Mouse (Mus musculus): Measurements from ENCODE around the gene Cpeb1. TPM values are rescaled to one million over a fixed set of nuclear protein-coding genes. Genes with fewer than 3 reads are reported as not detected.
"Not testable (repeated sequence)": the region's sequence is repeated elsewhere in the genome, so short reads cannot be mapped to it uniquely, and the experiment has no call there.

The Cpeb1 gene
- under 1 TPM in 1 of 2 experiments, not detected in 1; 0.15 TPM for polyA plus RNA-seq (2017; shearing (Covaris generic))

DNA sequence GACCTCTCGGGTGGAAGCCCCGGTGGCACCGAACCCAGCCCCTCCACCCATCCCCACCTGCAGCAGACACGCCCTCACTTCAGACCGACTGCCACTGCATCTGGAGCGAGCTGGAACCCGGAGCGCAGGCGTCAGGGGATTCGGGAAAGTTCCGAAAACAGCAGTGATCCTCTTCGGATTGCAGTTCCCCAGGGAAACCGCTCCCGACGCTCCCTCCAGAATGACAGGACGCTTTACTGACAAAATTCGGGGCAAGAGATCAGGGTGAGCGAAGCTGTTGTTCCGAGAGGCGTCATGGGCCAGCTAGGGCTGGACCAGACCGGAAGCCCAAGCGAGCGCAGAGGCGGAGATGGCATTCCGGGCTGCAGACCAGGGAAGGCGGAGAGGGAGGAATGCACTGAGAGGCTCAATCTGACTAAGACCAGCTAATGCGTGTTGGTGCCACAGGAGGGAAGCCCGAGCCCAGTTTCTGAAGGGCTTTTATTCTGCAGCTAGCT, at the start of gene Cpeb1:
TSS of gene Cpeb1 (minus strand) at position 311 of the 497 bp plus-strand sequence.
- no peak for ATAC-seq

DNA sequence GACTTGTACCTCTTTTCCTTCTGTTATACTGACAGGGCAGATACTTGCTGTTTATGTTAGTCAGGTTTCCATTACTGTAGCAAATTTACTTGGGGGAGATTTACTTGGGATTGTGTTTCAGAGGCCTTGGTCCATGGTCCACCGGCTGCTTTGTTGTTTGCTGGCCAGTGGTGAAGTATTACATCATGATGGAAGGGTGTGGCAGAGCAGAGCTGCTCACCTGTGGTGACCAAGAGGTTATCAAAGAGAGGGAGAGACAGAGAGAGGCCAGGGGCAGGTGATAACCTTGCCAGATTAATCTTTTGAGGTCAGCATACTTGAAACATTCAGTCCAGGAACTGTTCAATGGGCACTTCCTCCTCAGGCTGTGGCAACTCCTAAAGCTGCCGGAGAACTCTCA, 45.8 kb upstream of the Cpeb1 start:
- no peak for ATAC-seq

DNA sequence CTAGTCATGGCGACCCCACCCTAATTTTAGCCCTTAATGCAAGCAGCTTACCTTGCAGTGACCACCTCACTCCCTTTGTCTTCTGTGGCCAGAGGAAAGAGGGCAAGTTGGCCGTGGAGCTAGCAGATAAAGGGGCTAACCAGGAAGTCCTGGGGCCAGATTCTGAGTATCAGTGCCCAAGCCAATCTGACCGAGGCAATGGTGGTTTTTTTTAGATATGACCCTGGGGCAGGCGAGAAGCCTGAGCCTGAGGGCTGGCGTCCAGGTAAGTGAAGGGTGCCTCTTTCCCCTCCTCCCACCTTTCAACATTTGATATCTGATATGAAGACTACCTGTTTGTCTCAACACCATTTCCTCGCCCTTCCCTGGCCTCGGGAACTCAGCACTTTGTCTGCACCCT, 42.9 kb upstream of the Cpeb1 start, which contains the start of gene BC048679:
TSS of gene BC048679 (minus strand) at position 101 of the 400 bp plus-strand sequence.
- ATAC-seq = no peak

- no peak for ATAC-seq
These were observed 41.9 kb upstream of the Cpeb1 start for GRCm38 (mm10) chr7:81497171-81497570.

- ATAC-seq = no peak
These were observed 38.2 kb upstream of the Cpeb1 start, which contains the start of gene Ap3b2 for GRCm38 (mm10) chr7:81493331-81494021. Gene Ap3b2, minus strand, starts transcription at chr7:81493925.

DNA sequence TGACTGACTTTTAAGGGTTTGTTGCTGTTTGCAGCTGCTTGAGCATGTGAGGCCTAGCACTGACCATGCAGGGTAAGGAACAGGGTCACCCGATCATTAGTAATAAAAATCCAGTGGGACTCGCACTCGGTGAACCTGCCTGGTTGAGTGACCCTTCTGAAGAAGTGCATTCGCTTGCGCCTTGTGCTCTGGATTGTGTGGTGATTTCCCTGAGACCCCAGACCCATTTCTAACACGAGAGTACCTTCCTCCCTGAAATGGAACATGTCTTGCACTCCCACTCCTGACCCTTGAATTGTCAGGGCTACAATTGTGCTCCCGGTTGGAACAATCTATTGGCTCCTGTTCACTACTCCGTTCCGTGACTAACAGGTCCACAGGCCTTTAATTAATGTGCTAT, 37.4 kb upstream of the Cpeb1 start:
- no peak for ATAC-seq

GRCm38 (mm10) chr7:81489649-81490048, 34.4 kb upstream of the Cpeb1 start:
- ATAC-seq = no peak

DNA sequence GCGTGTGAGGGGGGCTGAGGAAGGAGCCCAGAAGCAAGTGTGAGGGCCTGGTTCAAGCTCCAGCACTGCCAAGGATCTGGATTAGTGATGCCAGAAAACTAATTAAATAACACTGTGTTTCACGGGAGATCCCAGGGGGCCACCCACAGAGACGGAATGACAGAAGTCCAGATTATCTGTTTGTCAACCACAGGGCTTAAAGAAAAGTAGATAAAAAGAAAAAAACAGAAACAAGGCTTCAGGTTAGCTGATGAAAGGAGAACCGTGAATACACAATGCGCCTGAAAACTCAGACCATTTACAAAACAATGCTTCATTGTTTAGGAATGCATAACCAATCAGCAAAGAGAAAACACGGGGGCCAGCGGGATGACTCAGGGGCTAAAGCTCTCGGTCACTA, 25.5 kb upstream of the Cpeb1 start:
- no peak for ATAC-seq

DNA sequence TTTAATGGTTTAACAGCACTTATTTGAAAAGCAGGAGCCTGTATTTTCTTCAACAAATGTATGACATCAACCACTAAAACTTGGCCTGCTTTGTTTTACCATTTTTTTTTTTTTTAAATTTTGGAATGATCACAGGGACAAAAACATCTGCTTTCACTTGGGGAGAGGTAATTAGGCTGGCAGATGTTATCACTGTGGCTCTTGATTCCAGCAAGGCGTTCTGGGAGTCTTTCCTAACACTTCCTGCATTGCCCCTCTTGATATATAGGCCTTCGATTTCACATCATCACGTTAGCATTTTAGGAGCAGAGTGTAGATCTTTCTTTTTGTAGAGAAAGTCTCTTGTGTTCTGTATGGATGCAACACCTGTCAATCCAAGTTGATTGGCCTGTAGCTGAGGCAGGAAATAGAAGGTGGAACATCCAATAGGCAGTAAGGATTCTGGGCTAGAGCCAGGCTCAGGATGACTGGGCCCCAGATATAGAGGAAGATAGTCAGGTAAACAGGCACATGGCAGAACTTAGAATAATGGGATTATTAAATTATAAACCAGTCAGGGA, 24.3 kb upstream of the Cpeb1 start:
- no peak for ATAC-seq

GRCm38 (mm10) chr7:81478261-81478660, 23.0 kb upstream of the Cpeb1 start:
- not testable (repeated sequence) for ATAC-seq

GRCm38 (mm10) chr7:81476833-81477232, 21.6 kb upstream of the Cpeb1 start:
- no peak for ATAC-seq

DNA sequence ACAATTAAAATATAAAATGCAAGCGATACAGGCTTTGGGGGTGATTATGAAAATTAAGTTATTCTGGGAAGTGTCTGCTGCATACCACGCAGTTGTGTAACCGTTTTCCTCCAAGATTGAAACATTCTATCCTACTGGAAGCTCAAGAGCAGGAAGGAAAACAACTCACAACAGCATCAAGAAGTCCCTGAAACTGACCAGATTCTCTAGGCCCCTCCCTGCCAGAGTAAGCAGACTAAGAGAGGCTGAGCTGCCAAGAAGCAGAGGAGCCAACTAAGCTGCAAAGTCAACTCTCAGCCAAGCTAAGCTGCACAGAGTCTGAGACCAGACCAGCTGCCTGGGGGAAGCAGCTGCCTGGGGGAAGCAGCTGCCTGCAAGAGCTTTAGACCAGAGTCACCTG, 20.0 kb upstream of the Cpeb1 start:
- no peak for ATAC-seq

- ATAC-seq = no peak
These were observed 9.7 kb upstream of the Cpeb1 start for GRCm38 (mm10) chr7:81464906-81465450.

GRCm38 (mm10) chr7:81464116-81464515, 8.9 kb upstream of the Cpeb1 start:
- no peak for ATAC-seq

- ATAC-seq = no peak
These were observed 7.5 kb upstream of the Cpeb1 start for GRCm38 (mm10) chr7:81462815-81463214.

GRCm38 (mm10) chr7:81454331-81455039, 780 bp downstream of the Cpeb1 start:
- no peak for ATAC-seq

GRCm38 (mm10) chr7:81453443-81454274, 1.6 kb downstream of the Cpeb1 start:
- no peak for ATAC-seq

DNA sequence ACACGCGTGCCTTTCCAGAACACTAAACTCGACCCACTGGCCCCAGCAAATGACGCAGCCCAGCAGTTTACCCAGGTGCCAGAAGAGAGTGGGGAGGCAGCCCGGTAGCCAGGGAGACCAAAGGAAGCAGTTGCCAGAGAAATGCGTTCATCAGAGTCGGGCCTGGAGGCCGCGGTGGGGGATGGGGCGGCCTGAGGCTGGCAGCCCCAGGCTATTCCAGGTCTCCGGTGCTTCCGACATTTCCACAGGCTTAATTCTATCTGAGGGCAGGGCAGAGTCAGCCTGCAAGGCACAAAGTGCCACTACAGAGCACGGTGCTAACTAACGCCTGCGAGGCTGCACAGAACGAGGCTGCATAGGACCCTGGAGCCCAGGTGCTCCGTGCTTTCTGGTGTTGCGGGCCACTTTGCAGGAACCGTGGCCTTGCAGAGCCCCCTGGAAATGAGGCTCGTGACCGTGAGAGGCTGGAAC, 2.3 kb downstream of the Cpeb1 start:
- no peak for ATAC-seq

DNA sequence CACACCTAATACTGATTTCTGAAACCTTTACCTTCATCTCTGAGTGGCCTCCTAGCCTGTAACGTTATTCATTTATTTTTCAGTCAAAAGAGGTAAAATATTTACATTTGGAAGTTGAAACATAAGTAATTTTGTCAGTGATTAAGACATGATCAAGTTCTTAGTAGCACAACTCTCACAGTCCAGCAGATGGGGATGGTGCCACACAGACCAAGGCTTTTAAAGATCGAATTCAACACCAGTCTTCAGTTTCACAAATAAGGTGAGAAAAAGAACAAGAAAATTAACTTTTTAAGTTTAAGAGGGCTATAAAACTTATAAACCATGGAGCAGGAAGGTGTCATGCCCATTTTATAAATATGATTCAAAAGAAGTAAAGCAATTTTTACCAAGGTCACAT, 56.3 kb downstream of the Cpeb1 start:
- ATAC-seq = no peak

- ATAC-seq = no peak
These were observed 75.9 kb downstream of the Cpeb1 start for GRCm38 (mm10) chr7:81379363-81379762.

DNA sequence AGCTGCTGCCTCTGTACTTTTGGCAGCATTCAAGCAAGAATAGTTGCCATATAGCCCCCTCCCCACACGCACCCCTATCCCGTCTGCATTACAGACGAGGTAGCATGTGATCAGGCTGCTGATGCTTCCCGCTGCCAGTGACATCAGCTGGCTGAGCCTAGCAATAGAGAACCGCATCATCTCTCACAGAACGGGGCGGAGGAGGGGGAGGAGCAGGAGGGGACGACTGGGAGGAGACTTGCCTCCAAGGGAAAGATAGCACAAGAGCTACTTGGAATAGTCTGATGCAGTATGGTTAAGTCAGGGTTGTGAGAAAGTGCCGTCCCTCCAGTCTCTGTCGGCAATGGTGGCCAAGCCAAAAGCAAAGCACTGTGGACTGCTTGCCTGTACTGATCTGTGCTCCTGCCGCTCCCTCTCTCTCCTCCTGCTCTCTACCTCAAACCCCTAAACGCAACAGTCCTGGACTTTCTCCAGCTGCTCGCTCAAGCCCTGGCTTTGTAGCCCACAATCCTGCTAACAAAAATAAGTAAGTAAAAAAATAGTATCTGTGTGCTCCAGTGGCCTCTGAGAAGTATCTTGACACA, 82.8 kb downstream of the Cpeb1 start:
- no peak for ATAC-seq

DNA sequence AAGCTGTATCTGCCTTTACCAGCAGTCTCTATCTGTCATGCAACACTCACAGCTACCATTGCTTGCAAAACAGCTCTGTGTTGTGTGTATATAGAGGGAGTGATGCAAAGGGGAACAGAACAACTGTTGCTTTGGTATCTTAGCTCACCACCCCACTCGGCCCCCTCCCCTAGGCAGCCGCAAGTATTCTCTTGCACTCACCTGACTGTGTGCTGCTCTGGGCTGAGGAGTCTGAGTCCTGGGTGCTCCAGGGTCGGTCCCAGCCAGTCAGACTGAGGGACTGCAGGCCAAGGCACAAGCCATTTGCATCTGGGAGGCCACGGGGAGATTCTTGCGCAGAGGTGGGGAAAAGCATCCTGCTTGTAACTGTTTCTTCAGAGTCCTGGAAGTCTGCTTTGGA, 83.5 kb downstream of the Cpeb1 start:
- ATAC-seq = no peak

All from CD4-positive, CD25-positive, alpha-beta regulatory T cell, adult 4 months (primary cell).